Mouse (Mus musculus) liver, adult 2 months (tissue): ENCODE data around the gene Mcrip1. TPM values are rescaled to one million over a fixed set of nuclear protein-coding genes. Genes with fewer than 3 reads are reported as not detected.
"Not testable (repeated sequence)": the region's sequence is repeated elsewhere in the genome, so short reads cannot be mapped to it uniquely, and the experiment has no call there.

Experiments used
- DNase-seq: peaks from one replicate; pipeline ENCODE4 v3.0.0-alpha.2; 2011; ENCODE audit warnings: low read depth, low spot score; ENCODE audit errors: extremely low read depth
- H3K27ac ChIP-seq: fragments of 200-500 bp; replicated peaks from 2 replicates; pipeline ENCODE4 v1.5.1; 2012; ENCODE audit warnings: low read depth, mild to moderate bottlenecking, control low read depth, inconsistent platforms, low read length; ENCODE audit not compliant: insufficient read depth
- H3K27me3 ChIP-seq: fragments of 200-500 bp; 2 replicates; pipeline ENCODE4 v1.6.1; 2012; ENCODE audit warnings: mild to moderate bottlenecking, moderate library complexity, low read length, inconsistent platforms; ENCODE audit not compliant: control insufficient read depth, insufficient read depth
- H3K36me3 ChIP-seq: fragments of 200-500 bp; 2 replicates; pipeline ENCODE4 v1.6.1; 2012; ENCODE audit warnings: low read length, inconsistent platforms; ENCODE audit not compliant: control insufficient read depth, insufficient read depth
- H3K4me1 ChIP-seq: fragments of 200-500 bp; 2 replicates; pipeline ENCODE4 v1.6.1; 2011; ENCODE audit warnings: low read length; ENCODE audit not compliant: control insufficient read depth, insufficient read depth
- H3K4me3 ChIP-seq: fragments of 200-500 bp; 2 replicates; pipeline ENCODE4 v1.5.1; 2011; ENCODE audit warnings: low read depth, mild to moderate bottlenecking, control low read depth, low read length, moderate library complexity; ENCODE audit not compliant: insufficient read depth
- H3K79me2 ChIP-seq: fragments of 200-500 bp; 2 replicates; pipeline ENCODE4 v1.6.1; 2012; ENCODE audit warnings: inconsistent platforms, mild to moderate bottlenecking, low read length, moderate library complexity; ENCODE audit not compliant: control insufficient read depth, insufficient read depth
- H3K9ac ChIP-seq: fragments of 200-500 bp; 2 replicates; pipeline ENCODE4 v1.6.1; 2012; ENCODE audit warnings: low read depth, mild to moderate bottlenecking, control low read depth, inconsistent platforms, low read length
- CTCF ChIP-seq: fragments of 200-500 bp; IDR thresholded peaks from 2 replicates; pipeline ENCODE4 v1.5.1; 2011; ENCODE audit warnings: low read depth, low read length, control low read depth
- POLR2A ChIP-seq: fragments of 200-500 bp; IDR thresholded peaks from 2 replicates; pipeline ENCODE4 v1.6.1; 2011; ENCODE audit warnings: low read length, control low read depth; ENCODE audit not compliant: insufficient read depth; ENCODE audit errors: extremely low read depth
- WGBS: fragments of 180-500 bp; shearing (Covaris S2); methylation state at CpG from one replicate; pipeline ENCODE4 v1.1.7; 2018; 5-methylcytosine and 5-hydroxymethylcytosine counted together
- polyA plus RNA-seq: library from polyadenylated mRNA; depleted of rRNA; stranded (reverse); fragments of >200 nt; gene quantifications from 2 replicates; pipeline ENCODE4 v1.2.3, GENCODE M21; 2012
- total RNA-seq: library from RNA; depleted of rRNA; stranded (reverse); fragments of >200 nt; gene quantifications from 2 replicates; pipeline ENCODE4 v1.2.3, GENCODE M21; 2014

Mcrip1 gene
- total and polyA plus RNA-seq, 2 experiments: 11.7 to 44.4 TPM

- H3K36me3 ChIP-seq: peaks cover 92% of the 10 kb centered on the region
- H3K27me3 ChIP-seq: no peaks in the 10 kb centered on the region
- H3K4me1 ChIP-seq: peaks cover 18% of the 10 kb centered on the region
- no peak overlapping the region for H3K9ac ChIP-seq
- WGBS: 84% methylated on average over 9 of the region's 9 CpGs
- no peak overlapping the region for H3K4me3 ChIP-seq
- peaks cover 3% of the 10 kb centered on the region; the same call in 1 of the 2 replicates for H3K79me2 ChIP-seq
- no peak overlapping the region for H3K27ac ChIP-seq
- DNase-seq: no peak
- TF ChIP-seq CTCF (no peak), POLR2A (no peak)
Measured at GRCm38 (mm10) chr11:120565114-120565513, 15.6 kb upstream of the Mcrip1 start.

- H3K4me3 ChIP-seq: no peak overlapping the region
Measured at GRCm38 (mm10) chr11:120562949-120563348, 13.4 kb upstream of the Mcrip1 start.

GRCm38 (mm10) chr11:120560952-120561728 lies 11.6 kb upstream of the Mcrip1 start:
- no peaks in the 10 kb centered on the region for H3K27me3 ChIP-seq
- peaks cover 62% of the 10 kb centered on the region for H3K36me3 ChIP-seq
- H3K4me3 ChIP-seq: no peak overlapping the region
- no peak overlapping the region for H3K27ac ChIP-seq
- TF ChIP-seq POLR2A (no peak), CTCF (no peak)
- H3K9ac ChIP-seq: no peak overlapping the region
- no peaks in the 10 kb centered on the region for H3K4me1 ChIP-seq
- DNase-seq: no peak
- 87% methylated on average over 13 of the region's 13 CpGs for WGBS
- H3K79me2 ChIP-seq: no peaks in the 10 kb centered on the region

More at GRCm38 (mm10) chr11:120562949-120563348, 13.4 kb upstream of the Mcrip1 start:
- Histone ChIP-seq H3K9ac (no peak overlapping the region), H3K4me1 (peaks cover 8% of the 10 kb centered on the region), H3K27me3 (no peaks in the 10 kb centered on the region), H3K27ac (no peak overlapping the region), H3K79me2 (no peaks in the 10 kb centered on the region), H3K36me3 (peaks cover 80% of the 10 kb centered on the region)
- 97% methylated on average over 13 of the region's 13 CpGs for WGBS
- TF ChIP-seq CTCF: no peak
- no peak for TF ChIP-seq POLR2A
- no peak for DNase-seq

- H3K27me3 ChIP-seq, H3K79me2 ChIP-seq, DNase-seq, H3K9ac ChIP-seq, H3K4me1 ChIP-seq, H3K27ac ChIP-seq, H3K4me3 ChIP-seq: not testable (repeated sequence)
- H3K36me3 ChIP-seq: peaks cover 40% of the 10 kb centered on the region
- WGBS: 85% methylated on average over 6 of the region's 6 CpGs
Measured at GRCm38 (mm10) chr11:120558843-120559242, 9.3 kb upstream of the Mcrip1 start.

GRCm38 (mm10) chr11:120555260-120555659 lies 5.7 kb upstream of the Mcrip1 start:
- no peaks in the 10 kb centered on the region for H3K79me2 ChIP-seq
- no peak overlapping the region for H3K9ac ChIP-seq
- H3K4me1 ChIP-seq: 0 out of 2 replicates have a peak, but pooled peaks cover 2% of the 10 kb centered on the region
- H3K27ac ChIP-seq: no peak overlapping the region
- peaks cover 4% of the 10 kb centered on the region; the same call in 1 of the 2 replicates for H3K36me3 ChIP-seq
- TF ChIP-seq CTCF (no peak), POLR2A (no peak)
- H3K4me3 ChIP-seq: no peak overlapping the region
- no peak for DNase-seq
- no peaks in the 10 kb centered on the region for H3K27me3 ChIP-seq
- 29% methylated on average over 2 of the region's 2 CpGs for WGBS

- no peak for TF ChIP-seq CTCF
- TF ChIP-seq POLR2A: no peak
- Histone ChIP-seq H3K36me3 (peaks cover under 1% of the 10 kb centered on the region; the same call in 1 of the 2 replicates), H3K4me3 (no peak overlapping the region), H3K27ac (no peak overlapping the region), H3K9ac (no peak overlapping the region), H3K79me2 (no peaks in the 10 kb centered on the region), H3K4me1 (peaks cover 6% of the 10 kb centered on the region), H3K27me3 (no peaks in the 10 kb centered on the region)
- peak; percentile 67 for DNase-seq
- WGBS: 13% methylated on average over 7 of the region's 7 CpGs
Measured at GRCm38 (mm10) chr11:120554834-120555233, 5.3 kb upstream of the Mcrip1 start.
